15 mouse cellular contexts compared by ENCODE assay signal in genomic region chr10:95615849-95616650, GRCm38 (mm10). TPM values are rescaled to one million over a fixed set of nuclear protein-coding genes. Genes with fewer than 3 reads are reported as not detected.
A peak's percentile ranks its signal among the peaks of the same experiment; 100 is the strongest.
DNase-seq lines count a peak whose midpoint lies in the region; ATAC-seq lines count a peak whose summit lies in the region.
"Had no signal": no experiment of that assay in that cellular context is flagged by ENCODE, and none has a peak within 500 bp of the region (broad histone marks: within the 10 kb centered on the region; RNA-seq: fewer than 3 reads in every experiment).

No protein-coding gene starts in this region.

- peak; percentile 41 to 66 for DNase-seq in frontal cortex, postnatal 36 days (ENCODE audit: low spot score in 2 of 2)
- DNase-seq in frontal cortex, postnatal 25 days (ENCODE audit: low spot score in 2 of 2), result no peak
- peak; percentile 70 for DNase-seq in right cerebral cortex, adult 18-20 months
- DNase-seq in right cerebral cortex, postnatal 4 days, result no peak
- peak; percentile 53 to 71 for DNase-seq in left cerebral cortex, postnatal 36 days (ENCODE audit: low spot score in 2 of 2)
- DNase-seq in liver, embryonic 11.5 days (ENCODE audit: low spot score), result no peak
- DNase-seq in midbrain, embryonic 11.5 days (ENCODE audit: low spot score, missing footprints), result no peak
- DNase-seq in adrenal gland, postnatal 10 days, result no peak
- DNase-seq: cerebellum, adult 9-11 months; gastrocnemius, adult 2 months had no signal

- H3K9me3 ChIP-seq in liver, embryonic 11.5 days (ENCODE audit: control insufficient read depth, low read length), result no peaks in the 10 kb centered on the region
- H3K9me3 ChIP-seq in midbrain, embryonic 11.5 days (ENCODE audit: control insufficient read depth, low read length), result no peaks in the 10 kb centered on the region
- H3K9me3 ChIP-seq: embryonic facial prominence, embryonic 12.5 days; heart, embryonic 13.5 days; hindbrain, embryonic 12.5 days had no signal

- intact Hi-C loops in left cerebral cortex, postnatal 36 days (cut with DNase I), result loop anchor here (5.0 kb wide), 1 partner anchor 54 kb away; the partner anchor contains the start of gene Nudt4

- H3K4me3 ChIP-seq in liver, embryonic 11.5 days (ENCODE audit: low read depth, low read length), result no peak overlapping the region
- no peak overlapping the region for H3K4me3 ChIP-seq in midbrain, embryonic 11.5 days (ENCODE audit: low read depth, low read length)
- H3K4me3 ChIP-seq: embryonic facial prominence, embryonic 12.5 days; gastrocnemius, adult 2 months; heart, embryonic 13.5 days; hindbrain, embryonic 12.5 days had no signal

- no peaks in the 10 kb centered on the region for H3K4me1 ChIP-seq in liver, embryonic 11.5 days (replicated peaks; ENCODE audit: control insufficient read depth, insufficient read depth, low read length)
- peaks cover 14% of the 10 kb centered on the region for H3K4me1 ChIP-seq in midbrain, embryonic 11.5 days (ENCODE audit: control insufficient read depth, insufficient read depth, low read length)

- no peak overlapping the region for H3K9ac ChIP-seq in liver, embryonic 11.5 days (ENCODE audit: low read depth, low read length)
- H3K9ac ChIP-seq in midbrain, embryonic 11.5 days (ENCODE audit: low read length), result no peak overlapping the region
- H3K9ac ChIP-seq: embryonic facial prominence, embryonic 12.5 days; heart, embryonic 13.5 days; hindbrain, embryonic 12.5 days had no signal

- WGBS in liver, embryonic 11.5 days, result 71% methylated on average over 25 of the region's 25 CpGs
- WGBS in midbrain, embryonic 11.5 days, result 74% methylated on average over 25 of the region's 25 CpGs

- no peaks in the 10 kb centered on the region for H3K27me3 ChIP-seq in liver, embryonic 11.5 days (replicated peaks; ENCODE audit: control insufficient read depth, insufficient read depth, low read length)
- H3K27me3 ChIP-seq in midbrain, embryonic 11.5 days (ENCODE audit: control insufficient read depth, insufficient read depth, low read length), result no peaks in the 10 kb centered on the region
- H3K27me3 ChIP-seq: embryonic facial prominence, embryonic 12.5 days; heart, embryonic 13.5 days; hindbrain, embryonic 12.5 days had no signal

- H3K36me3 ChIP-seq in liver, embryonic 11.5 days (ENCODE audit: control insufficient read depth, insufficient read depth, low read length), result no peaks in the 10 kb centered on the region
- no peaks in the 10 kb centered on the region for H3K36me3 ChIP-seq in midbrain, embryonic 11.5 days (ENCODE audit: control insufficient read depth, insufficient read depth, low read length)
- H3K36me3 ChIP-seq: embryonic facial prominence, embryonic 12.5 days; heart, embryonic 13.5 days; hindbrain, embryonic 12.5 days had no signal

- no peak overlapping the region for H3K27ac ChIP-seq in liver, embryonic 11.5 days (ENCODE audit: low read depth, low read length)
- H3K27ac ChIP-seq in midbrain, embryonic 11.5 days (ENCODE audit: low read depth, low read length), result no peak overlapping the region
- H3K27ac ChIP-seq: embryonic facial prominence, embryonic 12.5 days; gastrocnemius, adult 2 months; heart, embryonic 13.5 days; hindbrain, embryonic 12.5 days had no signal

- no peak overlapping the region for H3K4me2 ChIP-seq in liver, embryonic 11.5 days
- no peak overlapping the region for H3K4me2 ChIP-seq in midbrain, embryonic 11.5 days
- H3K4me2 ChIP-seq: embryonic facial prominence, embryonic 12.5 days; heart, embryonic 13.5 days; hindbrain, embryonic 12.5 days had no signal

- no peak for ATAC-seq in liver, embryonic 11.5 days (replicated peaks; ENCODE audit: low FRiP score)
- no peak for ATAC-seq in midbrain, embryonic 11.5 days (ENCODE audit: low FRiP score)

RNA-seq across cellular contexts. Expression of gene Nudt4, which starts 52.1 kb away (rescaled TPM):
- 100 to 1,000 TPM; 133 to 170 TPM for total RNA-seq in left cerebral cortex, postnatal 36 days (2021)
- polyA plus RNA-seq in liver, embryonic 11.5 days (2014; fragmentation: Nextera tagmentation; extraction: Ambion mirVana), result 95.8 and 97.9 TPM in 2 replicates
- 141 and 148 TPM in 2 replicates for polyA plus RNA-seq in midbrain, embryonic 11.5 days (2014; fragmentation: Nextera tagmentation; extraction: Ambion mirVana)
- total RNA-seq in adrenal gland, postnatal 10 days (2021), result 100 to 1,000 TPM; 106 to 108 TPM

RNA-seq across cellular contexts. Expression of gene Anapc15-ps, which starts 57.2 kb away (rescaled TPM):
- total RNA-seq in left cerebral cortex, postnatal 36 days (2021), result not detected
- not detected in 2 replicates for polyA plus RNA-seq in liver, embryonic 11.5 days (2014; fragmentation: Nextera tagmentation; extraction: Ambion mirVana)
- not detected in 2 replicates for polyA plus RNA-seq in midbrain, embryonic 11.5 days (2014; fragmentation: Nextera tagmentation; extraction: Ambion mirVana)
- total RNA-seq in adrenal gland, postnatal 10 days (2021), result not detected
- total RNA-seq: gastrocnemius, adult 2 months; megakaryocyte, adult 5-6 weeks had no signal
- polyA plus RNA-seq: embryonic facial prominence, embryonic 12.5 days; heart, embryonic 13.5 days; hindbrain, embryonic 12.5 days; kidney, embryonic 16.5 days had no signal

Comparison
In these comparisons a context has a peak if more than half of its experiments do, and no peak if none do; other contexts are left out.
1. DNase-seq: peak in frontal cortex, postnatal 36 days (2 of 2), right cerebral cortex, adult 18-20 months (single experiment) and left cerebral cortex, postnatal 36 days (2 of 2); none in frontal cortex, postnatal 25 days (0 of 2), right cerebral cortex, postnatal 4 days (single experiment), liver, embryonic 11.5 days (single experiment), midbrain, embryonic 11.5 days (single experiment) and adrenal gland, postnatal 10 days (single experiment).